Mouse (Mus musculus): Measurements from ENCODE around the gene Otop1. TPM values are rescaled to one million over a fixed set of nuclear protein-coding genes. Genes with fewer than 3 reads are reported as not detected.

Gene Otop1
- 0.29 and 0.94 TPM in 2 replicates for polyA plus RNA-seq (2012; rRNA removed)

DNA sequence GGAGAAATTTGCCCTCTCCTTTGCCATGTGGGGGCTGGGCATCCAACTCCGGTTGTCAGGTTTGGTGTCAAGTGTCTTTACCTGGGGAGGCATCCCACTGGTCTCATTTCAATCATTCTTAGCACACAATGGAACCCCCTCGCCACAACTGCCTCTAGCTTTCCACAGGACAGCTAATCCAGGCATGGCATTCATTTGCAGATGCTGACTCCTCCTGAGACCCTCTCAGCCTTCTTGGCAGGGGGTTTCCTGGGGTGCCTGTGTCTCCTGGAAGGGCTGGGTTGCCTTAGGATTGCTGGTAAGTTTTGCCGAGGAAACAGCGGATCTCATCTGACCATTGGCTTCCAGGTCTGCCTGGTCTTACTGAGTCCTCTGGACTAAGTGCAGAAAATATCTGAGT lies at the start of gene Otop1:
Otop1 (plus strand) TSS at position 202 of the 400 bp plus-strand sequence.

GRCm38 (mm10) chr5:38260107-38260682 lies 15.6 kb upstream of the Otop1 start, which contains the start of gene Tmem128:
Tmem128 (plus strand) TSS chr5:38260185.

DNA sequence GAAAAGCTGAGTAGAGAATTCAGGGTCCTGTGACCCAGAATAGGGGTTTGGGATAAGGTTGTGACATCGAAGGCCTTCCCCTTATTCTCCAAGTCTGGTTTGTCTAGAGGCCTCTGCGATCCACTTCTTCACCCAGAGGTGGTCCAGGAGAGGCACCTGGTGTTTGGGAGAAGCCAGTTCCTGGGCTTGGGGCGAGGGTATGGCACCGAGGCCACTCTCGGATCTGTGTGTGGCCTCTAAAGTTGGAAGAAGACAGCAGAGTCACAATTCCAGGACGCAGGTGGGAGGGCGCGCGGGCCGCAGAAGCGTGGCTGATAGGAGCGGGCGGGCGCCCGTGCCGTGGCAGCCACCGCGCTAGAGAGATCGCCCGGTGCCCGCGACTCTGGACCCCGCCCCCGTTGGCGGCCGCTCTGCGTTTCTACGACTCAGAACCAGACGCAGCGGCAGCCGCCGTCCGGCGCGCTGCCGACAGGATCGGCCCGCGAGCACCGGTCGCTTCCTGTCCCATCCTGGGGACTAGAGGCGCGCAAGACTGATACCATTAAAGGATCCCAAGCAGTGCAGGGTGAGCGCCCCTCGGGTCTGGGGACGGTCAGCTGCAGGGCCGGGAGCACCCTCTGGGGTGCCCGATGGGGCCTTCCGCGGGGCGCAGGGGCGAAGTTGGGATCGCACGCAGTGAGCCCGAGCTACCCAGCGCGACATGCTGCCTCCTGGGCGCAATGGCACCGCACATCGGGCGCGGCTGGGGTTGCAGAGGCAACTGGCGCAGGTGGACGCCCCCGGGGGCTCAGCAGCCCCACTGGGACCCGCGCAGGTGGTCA lies 43.4 kb downstream of the Otop1 start, which contains the start of gene Drd5:
Drd5 (plus strand) TSS at position 402 of the 821 bp plus-strand sequence.

Other genes with a start within 250 kb of the Otop1 start
- gene Stx18, start 237.2 kb upstream of the Otop1 start, polyA plus RNA-seq (2012; rRNA removed), result 24.2 and 26.4 TPM in 2 replicates
- 29.7 and 30.0 TPM in 2 replicates for gene Nsg1, start 116.1 kb upstream of the Otop1 start, polyA plus RNA-seq (2012; rRNA removed)
- gene Zbtb49, start 55.5 kb upstream of the Otop1 start, polyA plus RNA-seq (2012; rRNA removed), result 22.6 and 23.1 TPM in 2 replicates
- 1.9 and 3.1 TPM in 2 replicates for gene Lyar, start 55.5 kb upstream of the Otop1 start, polyA plus RNA-seq (2012; rRNA removed)
- gene Tmem128, start 15.8 kb upstream of the Otop1 start, polyA plus RNA-seq (2012; rRNA removed), result 17.5 and 21.0 TPM in 2 replicates
- gene Drd5, start 43.4 kb downstream of the Otop1 start, polyA plus RNA-seq (2012; rRNA removed), result not detected in 2 replicates
- 1.9 TPM in 2 replicates for gene Slc2a9, start 227.2 kb downstream of the Otop1 start, polyA plus RNA-seq (2012; rRNA removed)

Measured in ovary, adult 2 months (tissue).